Mouse (Mus musculus): ENCODE data around the gene Tti1.
"Not testable (repeated sequence)": the region's sequence is repeated elsewhere in the genome, so short reads cannot be mapped to it uniquely, and the experiment has no call there.

Gene Tti1

DNA sequence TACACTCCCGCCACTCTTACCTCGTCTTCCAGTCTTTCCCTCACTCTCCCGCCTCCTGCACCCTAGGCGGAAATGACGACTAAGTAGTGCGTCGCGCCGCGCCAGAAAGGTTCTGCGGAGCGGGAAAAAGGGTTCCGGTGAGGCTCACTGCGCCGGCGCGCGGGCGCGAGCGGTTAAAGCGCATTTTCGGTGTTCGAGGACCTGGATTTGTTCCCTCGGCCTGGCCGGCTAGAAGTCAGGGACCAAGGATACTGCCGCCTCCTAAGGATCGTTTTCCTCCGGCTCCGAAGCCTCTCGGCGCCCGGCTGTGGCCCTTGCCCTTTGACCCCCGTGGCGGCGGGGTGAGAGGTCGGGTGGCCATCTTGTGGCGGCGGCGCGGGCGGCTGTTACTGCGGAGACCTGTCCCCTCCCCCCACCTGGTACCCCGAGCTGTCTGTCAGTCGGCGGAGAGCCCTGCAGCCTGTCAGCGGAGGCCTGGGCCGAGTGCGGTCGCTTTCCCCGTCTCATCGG is at the start of gene Tti1, which contains the start of gene Rprd1b:
Gene Tti1 (minus strand): TSS at position 80 of the 510 bp plus-strand sequence.
Gene Rprd1b (plus strand): TSS at position 144 of the 510 bp plus-strand sequence.
- peak; percentile 85 to 94 for DNase-seq (ENCODE audit: low spot score in 2 of 2)

DNA sequence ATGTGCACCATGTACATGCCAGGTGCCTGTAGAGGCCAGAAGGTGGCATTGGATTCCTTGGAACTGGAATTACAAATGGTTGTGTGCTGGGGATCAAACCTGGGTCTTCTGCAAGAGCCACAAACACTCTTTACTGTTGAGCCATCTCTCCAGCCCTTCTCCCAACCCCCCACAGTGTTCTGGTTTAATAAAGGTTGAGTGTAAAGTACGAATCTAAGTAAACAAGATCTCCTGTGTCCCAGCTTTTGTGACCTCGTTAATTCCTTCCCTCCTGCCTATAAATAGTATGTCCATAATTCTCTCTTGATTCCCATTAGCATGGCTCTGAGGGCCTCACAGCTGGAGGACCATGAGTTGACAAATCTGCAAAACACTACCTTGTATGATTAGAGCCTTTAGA is 49.7 kb upstream of the Tti1 start:
- no peak for DNase-seq (ENCODE audit: low spot score in 2 of 2)

DNA sequence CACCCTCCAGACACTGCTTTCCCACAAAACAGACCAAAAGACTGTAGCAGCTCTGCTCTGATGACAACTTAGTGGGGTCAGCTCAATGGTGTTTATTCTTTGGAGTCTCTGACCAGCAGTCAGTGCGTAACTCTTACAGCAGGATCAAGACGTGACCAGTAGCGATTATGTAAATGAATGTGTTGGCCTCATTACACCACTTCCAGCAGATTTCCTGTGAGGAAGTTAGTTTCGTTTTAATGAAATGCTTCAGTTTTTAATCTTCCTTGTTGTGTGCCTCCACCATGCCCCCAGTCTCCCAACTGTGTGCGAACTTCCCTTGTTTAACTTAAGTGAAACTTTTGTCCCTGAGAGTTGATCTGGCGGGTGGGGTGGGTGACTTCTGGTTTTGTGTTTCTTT is 48.5 kb upstream of the Tti1 start:
- DNase-seq (ENCODE audit: low spot score in 2 of 2): no peak

DNA sequence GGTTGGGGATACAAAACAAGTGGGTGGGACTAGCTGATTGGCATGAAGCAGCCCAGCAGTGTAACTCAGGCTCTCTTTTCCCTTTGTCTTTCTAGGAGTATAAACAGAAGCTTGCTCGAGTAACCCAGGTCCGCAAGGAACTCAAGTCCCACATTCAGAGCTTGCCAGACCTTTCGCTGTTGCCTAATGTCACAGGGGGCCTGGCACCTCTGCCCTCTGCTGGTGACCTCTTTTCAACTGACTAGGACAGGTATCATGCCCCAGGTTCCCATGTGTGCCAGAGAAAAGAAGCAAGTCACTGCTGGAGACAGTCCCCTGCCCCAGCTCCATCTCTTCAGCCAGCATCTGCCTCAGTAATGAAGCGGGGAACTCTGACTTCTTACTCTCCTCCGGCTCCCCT is 46.6 kb upstream of the Tti1 start:
- DNase-seq (ENCODE audit: low spot score in 2 of 2): no peak

DNA sequence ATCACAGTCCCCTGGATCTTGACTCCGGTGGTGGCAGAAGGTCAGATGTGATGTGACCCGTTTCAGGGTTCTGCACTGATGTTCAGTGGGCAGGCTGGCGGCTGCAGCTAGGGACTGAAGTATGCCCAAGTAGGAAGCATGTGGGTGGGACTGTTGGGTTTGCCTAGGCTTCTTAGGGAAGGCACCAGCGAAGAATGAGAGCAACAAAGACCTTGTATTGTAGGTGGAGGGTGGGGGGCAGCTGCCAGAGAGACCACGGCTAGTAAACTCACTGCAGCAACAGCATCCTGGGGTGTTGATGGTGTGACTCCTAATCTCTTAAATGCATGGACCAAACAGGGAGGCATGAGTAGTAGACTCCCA is 43.4 kb upstream of the Tti1 start:
- no peak for DNase-seq (ENCODE audit: low spot score in 2 of 2)

DNA sequence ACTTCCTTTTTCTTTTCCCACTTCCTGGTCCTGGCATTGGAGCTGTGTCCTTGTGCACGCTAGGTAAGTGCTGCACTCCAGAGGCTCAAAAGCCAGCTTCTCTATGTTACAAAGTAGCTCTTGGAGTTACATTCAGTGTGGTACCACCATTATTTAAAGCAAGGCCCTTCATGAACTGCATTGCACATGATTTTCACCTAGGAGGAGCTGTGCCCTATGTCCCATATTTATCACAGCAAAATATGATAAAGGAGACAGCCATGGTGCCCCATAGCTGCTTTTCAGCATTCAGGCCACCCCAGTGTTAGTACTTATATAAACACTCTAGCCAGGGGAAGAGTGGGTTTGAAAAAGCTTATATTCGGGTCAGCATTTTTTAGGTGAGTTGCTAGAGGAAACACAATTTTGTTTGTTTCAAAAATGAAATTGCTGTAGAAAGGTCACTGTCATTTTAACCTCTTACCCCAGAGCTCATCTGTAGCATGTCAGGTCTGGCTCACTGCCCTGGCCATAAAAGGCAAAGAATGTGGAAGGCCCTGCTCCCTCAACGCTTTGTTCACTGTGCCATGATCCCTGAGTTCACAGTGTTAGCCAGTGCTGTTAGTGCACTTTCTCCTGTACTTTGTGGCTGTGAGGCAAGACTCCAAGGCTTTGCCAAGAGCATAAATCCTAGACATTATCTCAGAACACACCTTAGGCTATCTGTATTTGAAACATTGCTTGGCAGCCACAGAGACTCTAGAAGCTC is 42.8 kb upstream of the Tti1 start:
- no peak for DNase-seq (ENCODE audit: low spot score in 2 of 2)

DNA sequence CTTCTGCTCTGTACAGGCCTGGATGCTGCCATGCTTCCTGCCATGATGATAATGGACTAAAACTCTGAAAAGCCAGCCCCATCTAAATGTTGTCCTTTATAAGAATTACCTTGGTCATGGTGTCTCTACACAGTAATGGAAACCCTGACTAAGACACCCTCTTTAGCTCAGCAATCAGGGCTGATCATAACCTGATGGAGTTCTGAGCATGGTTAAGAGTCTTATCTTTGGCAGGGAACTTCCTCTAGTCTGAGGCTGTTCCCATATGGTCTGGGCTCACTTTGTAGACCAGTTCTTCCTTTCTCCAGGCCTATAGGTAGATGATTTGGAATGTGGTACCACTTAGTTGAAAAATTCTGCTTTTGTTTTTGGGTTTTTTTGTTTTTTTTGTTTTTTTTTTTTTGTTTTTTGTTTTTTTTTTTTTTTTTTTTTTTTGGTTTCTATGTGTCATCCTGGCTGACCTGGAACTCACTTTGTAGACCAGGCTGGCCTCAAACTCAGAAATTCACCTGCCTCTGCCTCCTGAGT is 40.3 kb upstream of the Tti1 start:
- DNase-seq (ENCODE audit: low spot score in 2 of 2): no peak

DNA sequence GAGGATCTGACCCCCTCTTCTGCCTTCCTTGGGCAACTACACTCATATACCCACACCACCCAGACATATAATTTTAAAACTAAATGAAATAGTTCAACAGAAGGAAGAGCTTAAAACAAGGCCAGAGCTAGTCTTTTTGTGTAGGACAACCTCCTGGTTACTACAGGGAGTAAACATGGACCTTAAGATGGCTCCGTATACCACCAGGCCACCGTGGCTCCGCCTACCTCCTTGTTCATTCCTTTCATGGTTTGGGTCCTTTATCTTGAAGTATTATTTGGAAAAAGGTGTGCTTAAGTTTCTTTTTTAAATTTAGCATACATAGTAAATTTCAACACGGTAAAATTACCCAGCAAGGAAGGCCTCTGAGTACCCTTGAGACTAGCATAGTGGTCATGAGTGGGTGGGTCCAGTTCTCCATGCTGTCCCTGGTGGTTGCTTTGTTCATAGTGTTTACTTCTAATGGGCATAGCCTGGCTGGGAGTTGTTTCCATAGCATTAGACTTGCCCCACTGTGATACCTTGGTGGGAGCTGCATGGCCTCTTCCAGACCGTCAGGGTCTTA is 39.1 kb upstream of the Tti1 start:
- no peak for DNase-seq (ENCODE audit: low spot score in 2 of 2)

DNA sequence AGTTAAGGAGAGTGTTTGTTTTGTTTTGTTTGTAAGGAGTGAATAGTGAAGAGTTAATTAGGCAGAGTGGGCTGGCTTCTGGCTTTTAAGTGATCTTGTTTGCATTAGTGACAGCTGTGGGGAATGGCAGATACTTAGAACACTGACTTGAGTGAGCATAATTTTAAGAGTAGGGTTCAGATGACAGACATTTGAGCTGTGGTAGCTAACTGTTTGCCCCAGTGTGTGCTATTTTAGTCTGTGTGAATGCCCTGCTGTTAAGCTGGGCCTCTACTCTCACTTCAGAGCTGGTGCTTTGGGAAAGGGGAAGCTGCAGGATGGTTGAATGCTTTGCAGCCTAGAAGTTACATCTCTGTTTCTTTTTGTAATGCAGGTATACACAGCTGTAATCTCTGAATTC is 38.2 kb upstream of the Tti1 start:
- no peak for DNase-seq (ENCODE audit: low spot score in 2 of 2)

DNA sequence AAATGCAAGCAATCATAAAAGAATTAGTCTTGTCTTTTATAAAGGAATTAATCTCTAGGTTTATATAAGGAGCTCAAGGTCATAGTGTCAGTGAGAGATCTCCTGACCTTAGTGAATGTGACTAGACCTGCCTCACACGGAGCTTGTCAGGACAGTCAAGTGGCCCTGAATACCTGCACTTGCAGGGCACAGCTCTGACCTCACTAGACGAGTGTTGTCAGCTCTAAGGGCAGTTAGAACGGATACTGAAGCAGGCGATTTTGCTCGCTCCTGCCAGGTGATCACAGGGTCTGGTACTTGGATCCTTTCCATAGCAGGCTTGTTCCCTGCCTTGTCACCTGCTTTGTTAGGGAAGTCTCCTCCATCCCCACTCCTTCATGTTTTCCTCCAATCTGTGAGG is 36.8 kb upstream of the Tti1 start:
- DNase-seq (ENCODE audit: low spot score in 2 of 2): no peak

DNA sequence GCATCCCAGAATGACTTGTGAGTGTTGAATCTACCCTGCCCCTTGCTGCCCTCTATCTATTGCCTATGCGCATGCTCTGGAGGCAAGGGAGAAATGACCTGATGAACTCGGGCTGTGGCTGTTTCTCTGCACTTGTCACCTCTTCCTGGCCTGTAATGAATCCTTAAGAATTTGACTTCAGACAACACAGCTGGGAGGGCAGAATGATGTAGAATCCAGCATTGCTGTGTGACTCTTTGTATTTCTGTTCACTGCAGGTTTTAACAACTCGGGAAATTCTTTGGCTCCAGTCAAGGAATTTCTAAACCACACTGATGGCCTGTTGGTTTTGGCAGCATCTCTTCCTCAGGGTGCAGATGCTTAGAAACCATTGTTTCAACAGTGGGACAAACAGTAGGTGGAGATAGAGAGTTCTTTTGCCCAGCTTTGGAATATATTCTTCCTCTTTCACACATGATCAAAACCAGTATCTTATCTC is 36.4 kb upstream of the Tti1 start:
- DNase-seq (ENCODE audit: low spot score in 2 of 2): no peak

DNA sequence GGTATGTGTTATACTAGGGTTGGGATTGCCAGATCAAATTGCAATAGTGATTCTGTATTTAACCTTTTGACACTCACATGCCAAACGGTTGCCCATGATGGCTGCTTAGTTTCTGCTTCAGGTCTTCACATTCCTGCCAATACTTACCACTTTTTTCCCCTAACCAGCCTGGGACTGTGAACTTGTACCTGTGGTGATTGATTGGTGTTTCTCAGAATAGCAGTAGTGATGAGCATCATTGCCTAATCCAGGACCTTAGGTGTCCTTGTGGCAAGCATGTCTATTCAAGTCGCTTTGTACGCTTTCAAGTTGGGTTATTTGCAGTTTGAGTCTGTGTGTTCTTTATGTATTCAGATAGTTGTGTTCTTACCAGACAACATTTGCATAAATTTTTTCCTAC is 34.8 kb upstream of the Tti1 start:
- DNase-seq (ENCODE audit: low spot score in 2 of 2): no peak

DNA sequence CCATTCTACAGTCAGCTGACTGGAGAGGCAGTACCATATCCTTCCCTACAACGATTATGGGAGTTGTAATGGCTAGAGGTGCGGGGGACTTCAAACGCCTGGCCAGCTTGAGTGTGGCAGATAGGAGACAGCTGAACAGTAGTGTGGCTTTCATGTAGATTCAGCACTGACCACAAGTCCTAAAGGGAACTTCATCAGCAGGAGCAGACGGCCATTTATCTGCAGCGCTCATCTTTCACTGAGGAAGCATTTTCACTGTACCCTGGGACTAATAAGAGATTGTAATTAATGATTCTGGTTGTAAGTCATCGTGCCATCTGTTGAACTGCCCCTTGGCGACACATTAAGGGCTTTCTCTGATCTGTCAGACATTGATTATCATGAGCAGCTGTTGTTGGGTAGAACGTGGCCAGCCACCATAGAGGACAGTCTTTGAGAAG is 31.5 kb upstream of the Tti1 start:
- DNase-seq (ENCODE audit: low spot score in 2 of 2): no peak

DNA sequence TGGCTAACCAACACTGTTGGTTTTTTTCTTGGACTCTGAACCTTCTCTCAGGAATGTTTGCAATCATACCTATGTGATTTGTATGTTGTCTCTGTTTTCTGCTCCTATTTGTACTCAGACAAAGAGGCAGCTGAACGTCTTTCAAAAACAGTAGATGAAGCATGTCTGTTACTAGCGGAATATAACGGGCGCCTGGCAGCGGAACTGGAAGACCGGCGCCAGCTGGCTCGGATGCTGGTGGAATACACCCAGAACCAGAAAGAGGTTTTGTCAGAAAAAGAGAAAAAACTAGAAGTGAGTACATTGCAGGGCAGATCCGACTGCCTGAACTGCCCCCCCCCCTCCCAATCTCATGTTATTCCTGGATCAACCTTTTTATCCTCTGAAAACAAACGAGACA is 30.3 kb upstream of the Tti1 start:
- DNase-seq (ENCODE audit: low spot score in 2 of 2): no peak

DNA sequence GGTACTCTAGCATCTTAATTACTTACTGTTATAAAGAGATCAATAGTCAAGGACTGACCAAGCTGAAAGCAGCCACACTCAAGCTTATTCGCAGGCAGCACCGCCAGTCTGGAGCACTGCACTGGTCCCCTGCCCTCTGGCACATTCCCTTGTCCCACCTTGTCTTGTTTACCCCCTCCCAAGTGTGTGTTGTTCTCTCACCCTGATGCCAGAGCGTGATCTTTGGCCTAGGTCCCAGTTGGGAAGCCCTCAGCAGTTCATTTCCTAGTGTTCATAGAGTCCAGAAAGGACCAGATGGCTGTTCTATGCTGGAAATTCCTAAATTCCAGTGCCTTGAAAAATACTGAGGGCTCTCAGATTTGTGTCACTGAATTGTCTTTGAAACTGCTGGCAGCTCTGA is 28.8 kb upstream of the Tti1 start:
- DNase-seq (ENCODE audit: low spot score in 2 of 2): no peak

DNA sequence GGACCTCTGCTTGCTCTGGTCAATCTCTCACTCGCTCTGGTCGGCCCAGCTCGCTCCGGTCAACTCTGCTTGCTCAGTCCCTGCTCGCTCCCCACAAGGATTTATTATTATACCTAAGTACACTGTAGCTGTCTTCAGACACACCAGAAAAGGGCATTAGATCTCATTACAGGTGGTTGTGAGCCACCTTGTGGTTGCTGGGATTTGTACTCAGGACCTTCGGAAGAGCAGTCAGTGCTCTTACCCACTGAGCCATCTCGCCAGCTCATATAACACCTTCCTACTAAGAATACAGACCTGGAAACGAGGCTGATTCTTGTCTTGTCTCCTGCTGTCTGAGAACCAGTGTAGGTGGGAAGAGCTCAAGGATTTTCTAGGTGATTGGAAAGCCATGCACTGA is 27.1 kb upstream of the Tti1 start:
- DNase-seq (ENCODE audit: low spot score in 2 of 2): not testable (repeated sequence)

DNA sequence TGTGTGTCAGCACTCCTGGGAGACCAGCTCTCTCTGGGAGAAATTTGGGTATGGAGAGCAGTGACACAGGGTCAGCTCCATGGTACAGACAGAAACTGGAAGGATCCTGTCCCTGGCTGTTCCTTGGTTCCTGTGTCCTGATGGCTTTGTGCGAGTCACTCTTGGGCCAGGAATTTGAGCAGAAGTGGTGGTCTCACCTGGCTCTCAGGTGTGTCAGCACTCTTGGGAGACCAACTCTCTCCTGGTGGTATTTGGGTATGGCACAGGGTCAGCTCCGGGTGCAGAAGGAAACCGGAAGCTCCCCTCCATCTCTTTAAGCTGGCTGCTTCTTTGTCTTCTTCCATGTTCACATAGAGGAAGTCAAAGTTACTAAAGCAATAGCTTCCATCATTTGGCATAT is 26.4 kb upstream of the Tti1 start:
- DNase-seq (ENCODE audit: low spot score in 2 of 2): no peak

DNA sequence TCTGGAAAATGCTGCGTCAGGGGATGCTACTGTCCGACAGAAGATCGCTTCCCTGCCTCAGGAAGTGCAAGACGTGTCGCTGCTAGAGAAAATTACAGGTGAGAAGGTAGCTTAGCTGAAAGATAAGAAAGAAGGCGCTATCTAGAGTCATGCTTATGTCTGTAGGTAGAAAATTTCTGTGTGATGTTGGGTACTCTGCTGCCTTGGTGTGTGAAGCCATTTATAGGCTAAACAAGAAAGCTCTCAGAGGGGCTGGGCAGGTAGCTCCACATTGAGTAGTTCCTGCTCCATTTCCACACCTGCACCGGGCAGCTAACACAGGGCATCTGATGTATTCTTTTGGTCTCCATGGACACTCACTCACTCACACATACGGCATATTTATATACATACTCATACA is 21.9 kb upstream of the Tti1 start:
- no peak for DNase-seq (ENCODE audit: low spot score in 2 of 2)

DNA sequence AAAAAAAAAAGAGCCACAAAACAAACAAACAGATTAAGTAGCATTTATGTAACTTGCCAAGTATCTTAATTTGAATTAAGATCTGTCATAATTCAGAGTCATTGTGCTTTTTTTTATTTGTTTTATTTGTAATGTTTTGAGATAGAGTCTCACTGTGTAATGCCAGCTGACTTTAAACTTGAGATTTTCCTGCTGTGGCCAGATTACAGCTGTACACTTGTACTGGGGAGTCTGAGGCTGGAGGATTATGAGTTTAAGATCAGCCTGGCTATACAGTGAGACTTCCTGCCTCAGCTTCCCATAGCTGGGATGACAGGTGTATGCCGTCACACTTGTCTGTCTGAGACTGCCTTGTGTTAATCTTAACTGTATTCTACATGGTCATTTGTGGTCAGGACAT is 20.5 kb upstream of the Tti1 start:
- no peak for DNase-seq (ENCODE audit: low spot score in 2 of 2)

DNA sequence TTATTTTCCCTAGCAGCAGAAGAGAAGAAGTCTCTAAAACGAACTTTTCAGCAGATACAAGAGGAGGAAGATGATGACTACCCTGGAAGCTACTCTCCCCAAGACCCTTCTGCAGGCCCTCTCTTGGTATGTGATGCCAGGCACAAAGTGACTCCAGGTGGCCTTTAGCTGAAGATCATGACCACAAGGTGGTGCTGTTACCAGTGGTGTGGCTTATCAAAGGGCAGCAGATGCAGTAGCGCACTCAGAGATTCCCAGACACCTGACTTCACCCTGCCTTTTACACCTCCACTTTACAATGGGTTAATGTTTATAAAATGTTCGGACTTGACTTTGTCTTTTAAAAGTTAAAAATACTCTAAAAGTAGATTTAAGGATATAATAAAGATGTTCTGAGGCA is 19.7 kb upstream of the Tti1 start:
- DNase-seq (ENCODE audit: low spot score in 2 of 2): peak; percentile 29 to 59

DNA sequence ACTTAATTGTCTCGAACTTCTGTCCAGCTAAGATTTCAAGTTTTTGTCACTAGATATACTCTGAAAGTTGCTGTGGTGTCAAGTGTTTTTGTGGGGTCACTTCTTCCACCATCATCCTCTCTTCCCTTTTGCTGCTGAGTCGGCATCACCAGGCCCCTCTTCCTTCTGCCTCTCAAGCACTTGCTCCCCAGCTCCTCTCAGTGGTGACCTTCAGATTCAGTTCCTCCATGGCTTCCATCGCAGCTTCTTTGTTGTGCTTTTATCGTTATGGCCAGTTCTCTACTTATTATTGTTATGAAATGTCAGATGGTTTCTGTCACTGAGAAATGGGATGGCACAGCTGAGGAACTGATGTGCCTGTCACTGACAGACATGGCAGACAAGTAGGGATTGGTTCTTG is 18.0 kb upstream of the Tti1 start:
- DNase-seq (ENCODE audit: low spot score in 2 of 2): no peak

DNA sequence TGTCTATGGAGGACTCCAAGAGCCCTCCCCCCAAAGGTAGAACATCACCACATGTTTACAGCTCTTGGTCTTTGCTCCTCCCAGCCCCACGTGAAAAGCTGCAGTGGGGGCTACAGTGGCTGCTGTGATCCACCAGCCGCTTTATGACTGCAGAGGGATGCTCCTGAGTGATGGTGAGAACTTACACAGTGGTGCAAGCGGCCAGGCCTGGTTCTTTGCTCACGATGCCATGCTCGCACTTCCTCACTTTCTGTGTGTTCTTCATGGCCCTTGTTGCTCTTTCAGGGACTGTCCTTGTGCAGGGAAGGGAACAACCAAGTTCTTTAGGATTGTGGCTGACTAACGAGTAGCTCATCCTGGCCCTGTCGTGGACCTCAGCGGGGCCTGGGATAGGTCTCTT is 15.3 kb upstream of the Tti1 start:
- DNase-seq (ENCODE audit: low spot score in 2 of 2): no peak

DNA sequence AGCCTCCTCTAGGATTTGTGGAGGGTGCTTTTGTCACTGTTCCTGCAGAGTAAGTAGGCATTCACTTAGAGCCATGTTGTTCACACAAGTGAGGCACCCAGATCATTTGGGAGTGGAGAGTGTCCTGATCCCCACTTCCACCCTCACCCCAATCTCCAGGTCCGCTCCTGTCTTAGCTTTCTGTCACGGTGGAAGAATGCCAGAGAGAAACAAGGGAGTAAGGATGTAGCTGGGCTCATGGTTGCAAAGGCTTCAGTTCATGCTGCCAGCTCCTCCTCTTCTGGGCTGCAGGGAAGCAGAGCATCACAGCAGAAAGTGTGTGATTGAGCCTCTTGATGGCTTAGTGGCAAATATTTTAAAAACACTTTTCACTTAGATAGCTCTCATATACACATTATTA is 12.2 kb upstream of the Tti1 start:
- no peak for DNase-seq (ENCODE audit: low spot score in 2 of 2)

Data from spleen, postnatal 14 days (tissue).